9 mouse cellular contexts compared by ENCODE assay signal in genomic region chr5:148662281-148662741, GRCm38 (mm10).
DNase-seq lines count a peak whose midpoint lies in the region.
"Had no signal": no experiment of that assay in that cellular context is flagged by ENCODE, and none has a peak within 500 bp of the region (broad histone marks: within the 10 kb centered on the region; RNA-seq: fewer than 3 reads in every experiment).

No protein-coding gene starts in this region.

- no peaks in the 10 kb centered on the region for H3K36me3 ChIP-seq in heart, embryonic 10.5 days
- no peaks in the 10 kb centered on the region for H3K36me3 ChIP-seq in limb, embryonic 10.5 days

- H3K27ac ChIP-seq in heart, embryonic 10.5 days = no peak overlapping the region
- H3K27ac ChIP-seq in limb, embryonic 10.5 days = no peak overlapping the region

- peaks cover 6% of the 10 kb centered on the region; the same call in 1 of the 2 replicates for H3K27me3 ChIP-seq in heart, embryonic 10.5 days (ENCODE audit: insufficient read depth, poor library complexity, severe bottlenecking)
- H3K27me3 ChIP-seq in limb, embryonic 10.5 days (ENCODE audit: low read depth, poor library complexity, severe bottlenecking) = no peaks in the 10 kb centered on the region
- H3K27me3 ChIP-seq: Patski had no signal

- WGBS in heart, embryonic 10.5 days = 82% methylated on average over 15 of the region's 15 CpGs
- 89% methylated on average over 15 of the region's 15 CpGs for WGBS in limb, embryonic 10.5 days

- H3K4me1 ChIP-seq in heart, embryonic 10.5 days = peaks cover 3% of the 10 kb centered on the region; the same call in 1 of the 2 replicates
- H3K4me1 ChIP-seq in limb, embryonic 10.5 days = peaks cover 16% of the 10 kb centered on the region

- DNase-seq in retina, adult 2 months (ENCODE audit: low read depth, low spot score) = peak; percentile 3
- DNase-seq in retina, embryonic 14.5 days (ENCODE audit: low spot score) = no peak
- DNase-seq in gastrocnemius, postnatal 10 days = peak; percentile 60
- peak; percentile 40 to 49 for DNase-seq in left cerebral cortex, postnatal 10 days (ENCODE audit: extremely low spot score in 1 of 2, low spot score in 2 of 2)
- DNase-seq in heart, embryonic 10.5 days (ENCODE audit: low spot score) = no peak
- no peak for DNase-seq in limb, embryonic 10.5 days (ENCODE audit: low spot score)
- DNase-seq in ovary, postnatal 36 days (ENCODE audit: low spot score) = no peak
- no peak for DNase-seq in kidney, postnatal 25 days

- H3K9me3 ChIP-seq in heart, embryonic 10.5 days = peaks cover 3% of the 10 kb centered on the region; the same call in 1 of the 2 replicates
- no peaks in the 10 kb centered on the region for H3K9me3 ChIP-seq in limb, embryonic 10.5 days (replicated peaks)

- intact Hi-C loops in left cerebral cortex, postnatal 10 days (cut with DNase I) = no loop called here

- no peak overlapping the region for H3K4me3 ChIP-seq in heart, embryonic 10.5 days
- H3K4me3 ChIP-seq in limb, embryonic 10.5 days = no peak overlapping the region

Comparison
In these comparisons a context has a peak if more than half of its experiments do, and no peak if none do; other contexts are left out.
1. DNase-seq: peak in retina, adult 2 months (single experiment), gastrocnemius, postnatal 10 days (single experiment) and left cerebral cortex, postnatal 10 days (2 of 2); none in retina, embryonic 14.5 days (single experiment), heart, embryonic 10.5 days (single experiment), limb, embryonic 10.5 days (single experiment), ovary, postnatal 36 days (single experiment) and kidney, postnatal 25 days (0 of 2).